ENCODE assay signal across 24 mouse cellular contexts in genomic region chr6:67023729-67024128, GRCm38 (mm10). TPM values are rescaled to one million over a fixed set of nuclear protein-coding genes. Genes with fewer than 3 reads are reported as not detected.
DNase-seq lines count a peak whose midpoint lies in the region; ATAC-seq and TF ChIP-seq lines count a peak whose summit lies in the region.
"Had no signal": no experiment of that assay in that cellular context is flagged by ENCODE, and none has a peak within 500 bp of the region (broad histone marks: within the 10 kb centered on the region; RNA-seq: fewer than 3 reads in every experiment).

No protein-coding gene starts in this region.

- H3K9ac ChIP-seq in midbrain, embryonic 16.5 days (ENCODE audit: low read depth, low read length): no peak overlapping the region
- H3K9ac ChIP-seq in neural tube, embryonic 14.5 days (replicated peaks; ENCODE audit: low read depth, low read length): no peak overlapping the region
- H3K9ac ChIP-seq: forebrain, embryonic 13.5 days; hindbrain, embryonic 13.5 days had no signal

- no peaks in the 10 kb centered on the region; the same call in none of the 2 replicates for H3K36me3 ChIP-seq in kidney, adult 2 months (ENCODE audit: control insufficient read depth, insufficient read depth, low read length)
- no peaks in the 10 kb centered on the region for H3K36me3 ChIP-seq in midbrain, embryonic 16.5 days (ENCODE audit: control insufficient read depth, insufficient read depth, low read length)
- H3K36me3 ChIP-seq in midbrain, embryonic 10.5 days: no peaks in the 10 kb centered on the region
- no peaks in the 10 kb centered on the region for H3K36me3 ChIP-seq in neural tube, embryonic 14.5 days (ENCODE audit: control insufficient read depth, insufficient read depth, low read length)
- H3K36me3 ChIP-seq: forebrain, embryonic 10.5 days; G1E; hindbrain, embryonic 13.5 days had no signal

- TF ChIP-seq CTCF in kidney, adult 2 months (conservative IDR thresholded peaks at IDR 0.05; ENCODE audit: insufficient read depth, insufficient read length, low read depth, low read length): no peak

- H3K27me3 ChIP-seq in kidney, adult 2 months (replicated peaks; ENCODE audit: control insufficient read depth, insufficient read depth, low read length): no peaks in the 10 kb centered on the region
- no peaks in the 10 kb centered on the region for H3K27me3 ChIP-seq in midbrain, embryonic 16.5 days (ENCODE audit: control insufficient read depth, insufficient read depth, low read depth, low read length)
- peaks cover 20% of the 10 kb centered on the region for H3K27me3 ChIP-seq in midbrain, embryonic 10.5 days (ENCODE audit: low read depth, poor library complexity, severe bottlenecking)
- no peaks in the 10 kb centered on the region for H3K27me3 ChIP-seq in neural tube, embryonic 14.5 days (ENCODE audit: control insufficient read depth, insufficient read depth, low read length)
- H3K27me3 ChIP-seq: CH12.LX; forebrain, embryonic 13.5 days; hindbrain, embryonic 13.5 days; Patski had no signal

- no peak for TF ChIP-seq POLR2A in kidney, adult 2 months (IDR thresholded peaks at IDR 0.05; ENCODE audit: low read depth, low read length)

- H3K27ac ChIP-seq in kidney, adult 2 months (ENCODE audit: insufficient read depth, low read depth, low read length): no peak overlapping the region
- H3K27ac ChIP-seq in midbrain, embryonic 16.5 days (ENCODE audit: low read length): no peak overlapping the region
- no peak overlapping the region for H3K27ac ChIP-seq in midbrain, embryonic 10.5 days (replicated peaks)
- H3K27ac ChIP-seq in neural tube, embryonic 14.5 days (ENCODE audit: low read depth, low read length): no peak overlapping the region
- H3K27ac ChIP-seq: forebrain, embryonic 10.5 days; forebrain, embryonic 13.5 days; heart, adult 2 months; hindbrain, embryonic 13.5 days had no signal

- no peaks in the 10 kb centered on the region for H3K9me3 ChIP-seq in midbrain, embryonic 16.5 days (replicated peaks; ENCODE audit: control insufficient read depth, low read length, poor library complexity, severe bottlenecking)
- H3K9me3 ChIP-seq in midbrain, embryonic 10.5 days (replicated peaks): no peaks in the 10 kb centered on the region
- no peaks in the 10 kb centered on the region for H3K9me3 ChIP-seq in neural tube, embryonic 14.5 days (ENCODE audit: control insufficient read depth, low read length)
- H3K9me3 ChIP-seq: forebrain, embryonic 10.5 days; forebrain, embryonic 13.5 days; G1E; hindbrain, embryonic 13.5 days had no signal

- H3K4me1 ChIP-seq in kidney, adult 2 months (ENCODE audit: control insufficient read depth, insufficient read depth, low read length): peaks cover 7% of the 10 kb centered on the region
- no peaks in the 10 kb centered on the region for H3K4me1 ChIP-seq in midbrain, embryonic 16.5 days (ENCODE audit: control insufficient read depth, insufficient read depth, low read length)
- no peaks in the 10 kb centered on the region for H3K4me1 ChIP-seq in midbrain, embryonic 10.5 days
- H3K4me1 ChIP-seq in neural tube, embryonic 14.5 days (ENCODE audit: control insufficient read depth, insufficient read depth, low read length): no peaks in the 10 kb centered on the region
- H3K4me1 ChIP-seq: forebrain, embryonic 13.5 days; hindbrain, embryonic 13.5 days had no signal

- no peak overlapping the region for H3K4me3 ChIP-seq in kidney, adult 2 months (ENCODE audit: insufficient read depth, low read depth, low read length)
- no peak overlapping the region for H3K4me3 ChIP-seq in midbrain, embryonic 16.5 days (ENCODE audit: low read depth, low read length)
- no peak overlapping the region for H3K4me3 ChIP-seq in midbrain, embryonic 10.5 days
- no peak overlapping the region for H3K4me3 ChIP-seq in neural tube, embryonic 14.5 days (ENCODE audit: low read depth, low read length)
- H3K4me3 ChIP-seq: forebrain, embryonic 10.5 days; forebrain, embryonic 13.5 days; heart, adult 2 months; hindbrain, embryonic 13.5 days had no signal

- peak; percentile 24 for DNase-seq in kidney, adult 2 months
- DNase-seq in kidney, adult 8-10 months: no peak
- no peak for DNase-seq in midbrain, embryonic 10.5 days (ENCODE audit: low spot score)
- no peak for DNase-seq in thymus, postnatal 36 days
- DNase-seq: adrenal gland, postnatal 10 days; adrenal gland, postnatal 36 days; B cell, adult 2 months; cerebellum, adult 18-20 months; cerebellum, adult 9-10 months; cerebellum, postnatal 14 days; gastrocnemius, postnatal 10 days; gastrocnemius, postnatal 36 days; heart, adult 2 months had no signal

- 61% methylated on average over 4 of the region's 4 CpGs for whole genome bisulfite sequencing in kidney, adult 2 months
- WGBS in midbrain, embryonic 16.5 days: 77% methylated on average over 4 of the region's 4 CpGs
- WGBS in midbrain, embryonic 10.5 days: 85% methylated on average over 4 of the region's 4 CpGs
- 52% methylated on average over 4 of the region's 4 CpGs for WGBS in neural tube, embryonic 14.5 days

- no peak overlapping the region for H3K4me2 ChIP-seq in midbrain, embryonic 16.5 days (ENCODE audit: low read length)
- no peak overlapping the region for H3K4me2 ChIP-seq in neural tube, embryonic 14.5 days (ENCODE audit: low read depth, low read length)
- H3K4me2 ChIP-seq: forebrain, embryonic 13.5 days; heart, embryonic 11.5 days; hindbrain, embryonic 13.5 days had no signal

- ATAC-seq in midbrain, embryonic 16.5 days: 0 out of 2 replicates have a peak, but pooled peaks have one; percentile 21
- ATAC-seq in neural tube, embryonic 14.5 days (ENCODE audit: low read depth): peak; percentile 53; the same call in 1 of the 2 replicates
- ATAC-seq: forebrain, embryonic 13.5 days; forebrain, embryonic 16.5 days; hindbrain, embryonic 16.5 days; Patski had no signal

RNA-seq across cellular contexts. Expression of gene Gadd45a, which starts 13.5 kb away (rescaled TPM):
- 54.6 and 59.7 TPM in 2 replicates for polyA plus RNA-seq in kidney, adult 2 months (2012; rRNA removed)
- polyA plus RNA-seq in midbrain, embryonic 16.5 days (2015; fragmentation: Nextera tagmentation; extraction: Ambion mirVana): 15.1 and 17.6 TPM in 2 replicates
- polyA plus RNA-seq in midbrain, embryonic 10.5 days (2016; fragmentation: Nextera tagmentation; extraction: Ambion mirVana): 14.8 and 15.3 TPM in 2 replicates
- 12.9 and 14.6 TPM in 2 replicates for polyA plus RNA-seq in neural tube, embryonic 14.5 days (2014; fragmentation: Nextera tagmentation; extraction: Ambion mirVana)
